Mouse (Mus musculus) liver, embryonic 14.5 days (tissue): ENCODE results near the gene Tbc1d16. TPM values are rescaled to one million over a fixed set of nuclear protein-coding genes. Genes with fewer than 3 reads are reported as not detected.
"Not testable (repeated sequence)": the region's sequence is repeated elsewhere in the genome, so short reads cannot be mapped to it uniquely, and the experiment has no call there.

ENCODE experiments used
- ATAC-seq: fragments of 200-750 bp; cut with Nextera tagmentation; 2 replicates; pipeline ENCODE4 v1.8.0; 2017; ENCODE audit warnings: moderate number of reproducible peaks, mild to moderate bottlenecking, moderate library complexity; ENCODE audit not compliant: insufficient read depth
- DNase-seq, 3 experiments: peaks; one replicate each; pipeline ENCODE4 v3.0.0-alpha.2; 2012 to 2013; ENCODE audit warnings: low read depth in 3 of 3, low spot score in 3 of 3
- H3K27ac ChIP-seq: fragments of 300-500 bp; sonication (generic); 2 replicates; pipeline ENCODE4 v1.5.1; 2014; ENCODE audit warnings: moderate library complexity, mild to moderate bottlenecking, control low read depth, inconsistent platforms
- H3K27me3 ChIP-seq: fragments of 300-500 bp; sonication (generic); 2 replicates; pipeline ENCODE4 v1.6.1; 2014; ENCODE audit warnings: mild to moderate bottlenecking, low read length, moderate library complexity; ENCODE audit not compliant: control insufficient read depth, insufficient read depth
- H3K36me3 ChIP-seq: fragments of 300-500 bp; sonication (generic); replicated peaks from 2 replicates; pipeline ENCODE4 v1.6.1; 2014; ENCODE audit warnings: low read depth; ENCODE audit not compliant: control insufficient read depth, insufficient read depth
- H3K4me1 ChIP-seq, 2 experiments: fragments of 200-500 bp in 1 of 2; fragments of 300-500 bp in 1 of 2; sonication (generic) in 1 of 2; replicated peaks; 2 replicates each; pipeline ENCODE4 v1.6.1; 2012 to 2014; ENCODE audit warnings: antibody characterized with exemption in 1 of 2, inconsistent platforms in 1 of 2, low read length in 1 of 2; ENCODE audit not compliant: control insufficient read depth in 2 of 2, insufficient read depth in 2 of 2
- H3K4me2 ChIP-seq: fragments of 300-500 bp; sonication (generic); 2 replicates; pipeline ENCODE4 v1.6.1; 2014; ENCODE audit warnings: low read depth, mild to moderate bottlenecking, control low read depth, moderate library complexity
- H3K4me3 ChIP-seq, 2 experiments: fragments of 200-500 bp in 1 of 2; fragments of 300-500 bp in 1 of 2; sonication (generic) in 1 of 2; 2 replicates each; pipeline ENCODE4 v1.5.1; 2012 to 2014; ENCODE audit warnings: low read depth in 2 of 2, low read length in 2 of 2, mild to moderate bottlenecking in 2 of 2, control low read depth in 1 of 2, inconsistent platforms in 1 of 2, moderate library complexity in 1 of 2; ENCODE audit not compliant: insufficient read depth in 1 of 2
- H3K9ac ChIP-seq: fragments of 300-500 bp; sonication (generic); replicated peaks from 2 replicates; pipeline ENCODE4 v1.6.1; 2014; ENCODE audit warnings: mild to moderate bottlenecking, control low read depth, moderate library complexity
- H3K9me3 ChIP-seq: fragments of 300-500 bp; sonication (generic); 2 replicates; pipeline ENCODE4 v1.6.1; 2016; ENCODE audit warnings: low read length, mixed read lengths; ENCODE audit not compliant: control insufficient read depth
- CTCF ChIP-seq: IDR thresholded peaks from 2 replicates; pipeline ENCODE4 v1.5.1; 2016; ENCODE audit warnings: antibody characterized with exemption, low read depth, control low read depth
- EP300 ChIP-seq: IDR thresholded peaks from 2 replicates; pipeline ENCODE4 v1.6.1; 2016; ENCODE audit warnings: antibody characterized with exemption, low read depth
- WGBS: fragments of 180-500 bp; shearing (Covaris S2); extraction: QIAGEN DNeasy Blood & Tissue Kit; methylation state at CpG from one replicate; pipeline ENCODE4 v1.1.7; 2014; ENCODE audit not compliant: insufficient replicate concordance; 5-methylcytosine and 5-hydroxymethylcytosine counted together
- microRNA-seq: library from miRNA; unstranded; fragments of <30 nt; microRNA quantifications from one replicate; pipeline ENCODE4, GENCODE M21; 2016
- polyA plus RNA-seq, 2 experiments: library from polyadenylated mRNA; depleted of rRNA in 1 of 2; stranded (reverse) in 1 of 2; unstranded in 1 of 2; fragments of >200 nt; fragmentation: Nextera tagmentation in 1 of 2; extraction: Ambion mirVana in 1 of 2; gene quantifications; 2 replicates each; pipeline versions ENCODE4 v1.2.1 to v1.2.3; 2012 to 2014

Gene Tbc1d16
- polyA plus RNA-seq, 2 experiments, result 0.58 to 1.0 TPM

DNA sequence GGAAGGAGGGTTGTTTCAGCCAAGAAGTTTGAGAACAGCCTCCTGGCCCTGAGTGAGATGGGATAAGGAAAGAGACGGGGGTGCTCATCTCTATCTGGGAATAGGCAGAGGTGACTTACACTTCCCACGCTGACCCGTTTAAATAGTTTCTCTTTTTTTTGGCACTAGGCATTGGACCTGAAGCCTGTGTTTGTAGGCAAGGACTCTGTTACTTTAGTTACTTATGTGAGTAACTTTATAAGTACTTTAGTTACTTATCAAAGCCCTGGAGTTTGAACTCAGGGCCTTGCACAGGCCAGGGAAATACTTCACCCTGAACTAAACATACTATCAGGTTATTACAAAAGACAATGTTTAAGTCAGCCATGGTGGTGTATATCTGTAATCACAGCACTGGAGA is 124.3 kb downstream of the Tbc1d16 start:
- no peaks in the 10 kb centered on the region for H3K36me3 ChIP-seq
- H3K27me3 ChIP-seq, result no peaks in the 10 kb centered on the region
- ATAC-seq, result no peak
- peaks cover 0 to 4% of the 10 kb centered on the region in 2 experiments; a peak in 2 of 4 replicates for H3K4me1 ChIP-seq
- no peaks in the 10 kb centered on the region for H3K9me3 ChIP-seq
- WGBS, result 72% methylated on average over 3 of the region's 3 CpGs
- H3K4me2 ChIP-seq, result no peak overlapping the region
- no peak for DNase-seq
- H3K9ac ChIP-seq, result no peak overlapping the region
- H3K4me3 ChIP-seq, result no peak overlapping the region
- no peak overlapping the region for H3K27ac ChIP-seq
- no peak for TF ChIP-seq EP300
- no peak for TF ChIP-seq CTCF

DNA sequence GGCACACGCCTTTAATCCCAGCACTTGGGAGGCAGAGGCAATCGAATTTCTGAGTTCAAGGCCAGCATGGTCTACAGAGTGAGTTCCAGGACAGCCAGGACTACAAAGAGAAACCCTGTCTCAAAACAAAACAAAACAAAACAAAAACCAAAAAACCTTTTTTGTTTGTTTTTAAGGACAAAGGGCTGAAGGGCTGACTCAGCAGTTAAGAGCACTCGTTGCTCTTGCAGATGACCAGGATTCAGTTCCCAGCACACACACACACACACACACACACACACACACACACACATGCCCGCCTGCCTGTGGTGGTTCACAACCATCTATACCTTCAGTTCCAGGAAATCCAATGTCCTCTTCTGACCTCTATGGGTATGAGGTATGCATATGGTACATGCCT is 127.9 kb downstream of the Tbc1d16 start:
- H3K4me1 ChIP-seq, H3K9me3 ChIP-seq, H3K4me3 ChIP-seq, DNase-seq, H3K27ac ChIP-seq, ATAC-seq, H3K27me3 ChIP-seq, H3K4me2 ChIP-seq, H3K9ac ChIP-seq, H3K36me3 ChIP-seq: not testable (repeated sequence)
- WGBS, result 28% methylated on average over 4 of the region's 4 CpGs

DNA sequence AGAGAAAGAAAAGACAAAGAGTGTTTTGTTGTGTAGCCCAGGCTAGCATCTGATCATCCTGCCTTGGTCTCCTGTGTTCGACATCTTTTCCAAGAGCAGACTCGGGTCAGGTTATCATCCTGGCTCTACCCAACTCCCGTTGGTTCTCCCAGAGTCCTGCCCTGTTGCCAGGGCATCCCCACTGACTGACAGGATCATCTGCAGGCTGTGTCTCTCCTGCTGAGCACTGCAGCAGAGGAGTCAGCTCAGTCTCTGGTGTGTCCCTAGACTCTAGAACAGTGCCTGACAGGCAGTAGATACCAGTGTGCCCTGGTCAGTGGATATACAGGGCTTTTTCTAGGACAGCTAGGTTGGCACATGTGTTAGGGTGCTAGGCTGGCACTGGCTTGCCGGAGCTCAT is 130.1 kb downstream of the Tbc1d16 start:
- WGBS, result 51% methylated on average over 4 of the region's 4 CpGs
- ATAC-seq, result no peak
- H3K27ac ChIP-seq, result no peak overlapping the region

DNA sequence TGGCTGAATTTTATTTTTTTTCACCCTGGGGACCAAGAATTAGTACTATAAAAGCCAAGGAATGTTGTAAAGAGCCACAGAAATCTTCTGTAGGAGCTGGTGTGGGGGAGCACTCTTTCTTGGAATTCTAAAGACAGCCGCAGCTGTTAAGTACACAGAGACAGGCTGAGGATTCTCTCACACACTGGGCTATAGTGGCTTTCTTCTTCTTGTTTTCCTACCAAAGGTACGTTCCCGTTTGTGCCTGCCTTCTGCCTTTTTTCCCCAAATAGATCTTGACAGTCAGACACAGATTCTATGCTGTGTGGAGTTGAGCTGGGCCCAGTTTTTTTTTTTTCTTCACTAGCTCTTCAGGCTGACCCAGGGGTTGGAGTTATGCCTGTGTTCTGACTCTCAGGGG is 132.9 kb downstream of the Tbc1d16 start:
- DNase-seq (no peak), ATAC-seq (no peak)
- no peak overlapping the region for H3K4me2 ChIP-seq
- H3K36me3 ChIP-seq, result no peaks in the 10 kb centered on the region
- peaks cover 15% of the 10 kb centered on the region for H3K27me3 ChIP-seq
- no peak overlapping the region for H3K4me3 ChIP-seq
- no peak for TF ChIP-seq CTCF
- no peak for TF ChIP-seq EP300
- no peak overlapping the region for H3K27ac ChIP-seq
- 49% methylated on average over 3 of the region's 3 CpGs for WGBS
- no peak overlapping the region for H3K9ac ChIP-seq
- no peaks in the 10 kb centered on the region for H3K4me1 ChIP-seq
- H3K9me3 ChIP-seq, result no peaks in the 10 kb centered on the region

More for the DNA sequence above, 130.1 kb downstream of the Tbc1d16 start:
- TF ChIP-seq EP300 (no peak), CTCF (no peak)
- no peak for DNase-seq
- Histone ChIP-seq H3K36me3 (no peaks in the 10 kb centered on the region), H3K4me3 (no peak overlapping the region), H3K9me3 (no peaks in the 10 kb centered on the region), H3K4me2 (no peak overlapping the region), H3K27me3 (peaks cover 3% of the 10 kb centered on the region), H3K4me1 (no peaks in the 10 kb centered on the region), H3K9ac (no peak overlapping the region)

DNA sequence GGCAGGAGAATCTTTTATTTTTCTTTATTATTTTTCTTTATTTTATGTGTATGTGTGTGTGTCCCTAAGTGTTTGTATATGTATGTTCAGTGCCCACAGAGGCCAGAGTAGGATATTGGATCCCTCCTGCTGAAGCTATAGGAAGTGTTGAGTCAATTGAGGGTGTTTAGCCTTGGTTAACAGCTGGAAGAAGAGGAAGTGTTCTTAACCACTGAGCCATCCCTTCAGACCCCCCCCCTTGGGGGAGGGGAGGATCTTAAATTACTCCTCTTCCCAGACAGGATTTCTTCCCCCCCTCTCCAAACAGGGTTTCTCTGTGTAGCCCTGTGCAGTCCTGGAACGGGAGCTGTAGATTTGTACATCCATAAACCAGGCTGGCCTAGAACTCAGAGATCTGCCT is 135.0 kb downstream of the Tbc1d16 start:
- Histone ChIP-seq H3K4me1 (no peaks in the 10 kb centered on the region), H3K4me2 (no peak overlapping the region), H3K9ac (no peak overlapping the region), H3K9me3 (no peaks in the 10 kb centered on the region), H3K4me3 (no peak overlapping the region), H3K36me3 (no peaks in the 10 kb centered on the region), H3K27ac (no peak overlapping the region), H3K27me3 (peaks cover 36% of the 10 kb centered on the region)
- WGBS, result 45% methylated on average over 1 of the region's 1 CpGs
- TF ChIP-seq EP300 (no peak), CTCF (no peak)
- DNase-seq, result no peak
- no peak for ATAC-seq

Small RNAs within 50 kb of the gene (microRNA-seq; reads per million reads assigned to microRNA genes)
- not detected for gene Mir6934

Other genes starting within 250 kb of the Tbc1d16 start
- not detected in 2 replicates for gene Enpp7, start 240.3 kb downstream of the Tbc1d16 start, polyA plus RNA-seq (2012; rRNA removed)
- not detected in 2 replicates for gene Enpp7, start 240.3 kb downstream of the Tbc1d16 start, polyA plus RNA-seq (2014; fragmentation: Nextera tagmentation; extraction: Ambion mirVana)
- gene Cbx2, start 205.5 kb downstream of the Tbc1d16 start, polyA plus RNA-seq (2012; rRNA removed), result 1.4 and 1.7 TPM in 2 replicates
- gene Cbx2, start 205.5 kb downstream of the Tbc1d16 start, polyA plus RNA-seq (2014; fragmentation: Nextera tagmentation; extraction: Ambion mirVana), result 1.8 and 2.4 TPM in 2 replicates
- gene Cbx8, start 187.5 kb downstream of the Tbc1d16 start, polyA plus RNA-seq (2012; rRNA removed), result 0.64 and 0.95 TPM in 2 replicates
- 1.6 and 2.1 TPM in 2 replicates for gene Cbx8, start 187.5 kb downstream of the Tbc1d16 start, polyA plus RNA-seq (2014; fragmentation: Nextera tagmentation; extraction: Ambion mirVana)
- gene Cbx4, start 142.3 kb downstream of the Tbc1d16 start, polyA plus RNA-seq (2012; rRNA removed), result 1.8 and 3.3 TPM in 2 replicates
- 1.6 and 2.0 TPM in 2 replicates for gene Cbx4, start 142.3 kb downstream of the Tbc1d16 start, polyA plus RNA-seq (2014; fragmentation: Nextera tagmentation; extraction: Ambion mirVana)
- 0.42 and 0.59 TPM in 2 replicates for gene Ccdc40, start 73 bp upstream of the Tbc1d16 start, polyA plus RNA-seq (2012; rRNA removed)
- 0.29 and 0.42 TPM in 2 replicates for gene Ccdc40, start 73 bp upstream of the Tbc1d16 start, polyA plus RNA-seq (2014; fragmentation: Nextera tagmentation; extraction: Ambion mirVana)
- 14.7 and 18.8 TPM in 2 replicates for gene Gaa, start 39.4 kb upstream of the Tbc1d16 start, polyA plus RNA-seq (2012; rRNA removed)
- gene Gaa, start 39.4 kb upstream of the Tbc1d16 start, polyA plus RNA-seq (2014; fragmentation: Nextera tagmentation; extraction: Ambion mirVana), result 11.8 and 14.7 TPM in 2 replicates
- 67.7 and 95.8 TPM in 2 replicates for gene Eif4a3, start 71.6 kb upstream of the Tbc1d16 start, polyA plus RNA-seq (2012; rRNA removed)
- 160 and 170 TPM in 2 replicates for gene Eif4a3, start 71.6 kb upstream of the Tbc1d16 start, polyA plus RNA-seq (2014; fragmentation: Nextera tagmentation; extraction: Ambion mirVana)
- 0.17 and 0.21 TPM in 2 replicates for gene Card14, start 79.3 kb upstream of the Tbc1d16 start, polyA plus RNA-seq (2012; rRNA removed)
- 0.18 and 0.23 TPM in 2 replicates for gene Card14, start 79.3 kb upstream of the Tbc1d16 start, polyA plus RNA-seq (2014; fragmentation: Nextera tagmentation; extraction: Ambion mirVana)
- 1.2 and 1.3 TPM in 2 replicates for gene Sgsh, start 127.0 kb upstream of the Tbc1d16 start, polyA plus RNA-seq (2012; rRNA removed)
- 1.3 and 2.2 TPM in 2 replicates for gene Sgsh, start 127.0 kb upstream of the Tbc1d16 start, polyA plus RNA-seq (2014; fragmentation: Nextera tagmentation; extraction: Ambion mirVana)
- gene Slc26a11, start 127.1 kb upstream of the Tbc1d16 start, polyA plus RNA-seq (2012; rRNA removed), result 1.2 TPM in 2 replicates
- 1.1 and 1.2 TPM in 2 replicates for gene Slc26a11, start 127.1 kb upstream of the Tbc1d16 start, polyA plus RNA-seq (2014; fragmentation: Nextera tagmentation; extraction: Ambion mirVana)
- 5.4 and 6.5 TPM in 2 replicates for gene Rnf213, start 164.6 kb upstream of the Tbc1d16 start, polyA plus RNA-seq (2012; rRNA removed)
- gene Rnf213, start 164.6 kb upstream of the Tbc1d16 start, polyA plus RNA-seq (2014; fragmentation: Nextera tagmentation; extraction: Ambion mirVana), result 4.9 and 5.8 TPM in 2 replicates